In genomic region chr7:74413738-74414716, GRCm38 (mm10) we compare ENCODE assay signal across 17 mouse cellular contexts.
A peak's percentile ranks its signal among the peaks of the same experiment; 100 is the strongest.
DNase-seq lines count a peak whose midpoint lies in the region; ATAC-seq and TF ChIP-seq lines count a peak whose summit lies in the region.
"Had no signal": no experiment of that assay in that cellular context is flagged by ENCODE, and none has a peak within 500 bp of the region (broad histone marks: within the 10 kb centered on the region; RNA-seq: fewer than 3 reads in every experiment).

No protein-coding gene starts in this region.

- H3K4me2 ChIP-seq in embryonic facial prominence, embryonic 13.5 days = no peak overlapping the region
- H3K4me2 ChIP-seq in midbrain, embryonic 16.5 days (ENCODE audit: low read length) = no peak overlapping the region
- no peak overlapping the region for H3K4me2 ChIP-seq in midbrain, postnatal 0 days (ENCODE audit: low read depth, low read length, poor library complexity, severe bottlenecking)
- no peak overlapping the region for H3K4me2 ChIP-seq in limb, embryonic 15.5 days
- H3K4me2 ChIP-seq in intestine, postnatal 0 days (replicated peaks; ENCODE audit: low read depth) = no peak overlapping the region
- H3K4me2 ChIP-seq: liver, embryonic 11.5 days; lung, embryonic 15.5 days had no signal

- TF ChIP-seq POLR2A in kidney, adult 2 months (IDR thresholded peaks at IDR 0.05; ENCODE audit: low read depth, low read length) = no peak

- H3K36me3 ChIP-seq in embryonic facial prominence, embryonic 13.5 days = no peaks in the 10 kb centered on the region
- H3K36me3 ChIP-seq in embryonic facial prominence, embryonic 10.5 days (replicated peaks) = no peaks in the 10 kb centered on the region
- no peaks in the 10 kb centered on the region for H3K36me3 ChIP-seq in kidney, adult 2 months (ENCODE audit: control insufficient read depth, insufficient read depth, low read length)
- H3K36me3 ChIP-seq in midbrain, embryonic 16.5 days (ENCODE audit: control insufficient read depth, insufficient read depth, low read length) = no peaks in the 10 kb centered on the region
- no peaks in the 10 kb centered on the region for H3K36me3 ChIP-seq in midbrain, postnatal 0 days (ENCODE audit: insufficient read depth, low read length)
- no peaks in the 10 kb centered on the region for H3K36me3 ChIP-seq in limb, embryonic 15.5 days
- H3K36me3 ChIP-seq in intestine, postnatal 0 days (ENCODE audit: control insufficient read depth, insufficient read depth) = no peaks in the 10 kb centered on the region
- H3K36me3 ChIP-seq: lung, embryonic 15.5 days had no signal

- H3K4me1 ChIP-seq in embryonic facial prominence, embryonic 13.5 days = peaks cover 20% of the 10 kb centered on the region
- no peaks in the 10 kb centered on the region for H3K4me1 ChIP-seq in embryonic facial prominence, embryonic 10.5 days
- H3K4me1 ChIP-seq in kidney, adult 2 months (ENCODE audit: control insufficient read depth, insufficient read depth, low read length) = peaks cover 6% of the 10 kb centered on the region
- H3K4me1 ChIP-seq in midbrain, embryonic 16.5 days (ENCODE audit: control insufficient read depth, insufficient read depth, low read length) = peaks cover 7% of the 10 kb centered on the region; the same call in 1 of the 2 replicates
- H3K4me1 ChIP-seq in midbrain, postnatal 0 days (ENCODE audit: insufficient read depth, low read length) = 0 out of 2 replicates have a peak, but pooled peaks cover 6% of the 10 kb centered on the region
- peaks cover 14% of the 10 kb centered on the region; the same call in 1 of the 2 replicates for H3K4me1 ChIP-seq in limb, embryonic 15.5 days
- no peaks in the 10 kb centered on the region for H3K4me1 ChIP-seq in intestine, postnatal 0 days (replicated peaks; ENCODE audit: control insufficient read depth, insufficient read depth, low read length)

- no peak overlapping the region for H3K9ac ChIP-seq in embryonic facial prominence, embryonic 13.5 days
- no peak overlapping the region for H3K9ac ChIP-seq in midbrain, embryonic 16.5 days (ENCODE audit: low read depth, low read length)
- no peak overlapping the region for H3K9ac ChIP-seq in midbrain, postnatal 0 days (replicated peaks; ENCODE audit: low read length, poor library complexity, severe bottlenecking)
- H3K9ac ChIP-seq in limb, embryonic 15.5 days = no peak overlapping the region
- no peak overlapping the region for H3K9ac ChIP-seq in intestine, postnatal 0 days (ENCODE audit: low read depth, low read length)
- H3K9ac ChIP-seq: lung, embryonic 15.5 days had no signal

- no peaks in the 10 kb centered on the region for H3K27me3 ChIP-seq in embryonic facial prominence, embryonic 13.5 days
- H3K27me3 ChIP-seq in embryonic facial prominence, embryonic 10.5 days (replicated peaks; ENCODE audit: low read depth, poor library complexity, severe bottlenecking) = no peaks in the 10 kb centered on the region
- H3K27me3 ChIP-seq in kidney, adult 2 months (replicated peaks; ENCODE audit: control insufficient read depth, insufficient read depth, low read length) = no peaks in the 10 kb centered on the region
- no peaks in the 10 kb centered on the region for H3K27me3 ChIP-seq in midbrain, embryonic 16.5 days (ENCODE audit: control insufficient read depth, insufficient read depth, low read depth, low read length)
- no peaks in the 10 kb centered on the region for H3K27me3 ChIP-seq in midbrain, postnatal 0 days (ENCODE audit: insufficient read depth, low read length)
- no peaks in the 10 kb centered on the region; the same call in 1 of the 2 replicates for H3K27me3 ChIP-seq in limb, embryonic 15.5 days
- H3K27me3 ChIP-seq in intestine, postnatal 0 days (replicated peaks; ENCODE audit: control insufficient read depth, insufficient read depth, low read length) = no peaks in the 10 kb centered on the region
- H3K27me3 ChIP-seq: CH12.LX; lung, embryonic 15.5 days had no signal

- H3K9me3 ChIP-seq in embryonic facial prominence, embryonic 13.5 days = no peaks in the 10 kb centered on the region
- H3K9me3 ChIP-seq in embryonic facial prominence, embryonic 10.5 days = no peaks in the 10 kb centered on the region
- H3K9me3 ChIP-seq in midbrain, embryonic 16.5 days (replicated peaks; ENCODE audit: control insufficient read depth, low read length, poor library complexity, severe bottlenecking) = no peaks in the 10 kb centered on the region
- H3K9me3 ChIP-seq in midbrain, postnatal 0 days (ENCODE audit: low read length) = no peaks in the 10 kb centered on the region
- H3K9me3 ChIP-seq in limb, embryonic 15.5 days = no peaks in the 10 kb centered on the region
- no peaks in the 10 kb centered on the region for H3K9me3 ChIP-seq in intestine, postnatal 0 days (ENCODE audit: control insufficient read depth)
- H3K9me3 ChIP-seq: lung, embryonic 15.5 days had no signal

- TF ChIP-seq CTCF in kidney, adult 2 months (conservative IDR thresholded peaks at IDR 0.05; ENCODE audit: insufficient read depth, insufficient read length, low read depth, low read length) = no peak
- TF ChIP-seq CTCF in midbrain, postnatal 0 days (IDR thresholded peaks at IDR 0.05) = no peak
- TF ChIP-seq CTCF in intestine, postnatal 0 days (IDR thresholded peaks at IDR 0.05; ENCODE audit: low read depth) = no peak

- 0 out of 2 replicates have a peak, but pooled peaks have one; percentile 40 for ATAC-seq in embryonic facial prominence, embryonic 13.5 days (ENCODE audit: insufficient number of reproducible peaks, insufficient read depth, low FRiP score, low TSS enrichment, low read depth)
- peak; percentile 48; the same call in 1 of the 2 replicates for ATAC-seq in midbrain, embryonic 16.5 days
- ATAC-seq in midbrain, postnatal 0 days (ENCODE audit: low FRiP score) = no peak
- ATAC-seq in limb, embryonic 15.5 days (ENCODE audit: insufficient number of reproducible peaks, low FRiP score, low TSS enrichment, low read depth) = 0 out of 2 replicates have a peak, but pooled peaks have one; percentile 10
- no peak for ATAC-seq in intestine, postnatal 0 days

- H3K27ac ChIP-seq in embryonic facial prominence, embryonic 13.5 days = peak overlapping the region; percentile 63
- no peak overlapping the region for H3K27ac ChIP-seq in embryonic facial prominence, embryonic 10.5 days (replicated peaks)
- 0 out of 2 replicates have a peak overlapping the region, but pooled peaks have one; percentile 2 for H3K27ac ChIP-seq in kidney, adult 2 months (ENCODE audit: insufficient read depth, low read depth, low read length)
- no peak overlapping the region for H3K27ac ChIP-seq in midbrain, embryonic 16.5 days (ENCODE audit: low read length)
- no peak overlapping the region for H3K27ac ChIP-seq in midbrain, postnatal 0 days (ENCODE audit: low read depth, low read length)
- 0 out of 2 replicates have a peak overlapping the region, but pooled peaks have one; percentile 43 for H3K27ac ChIP-seq in limb, embryonic 15.5 days
- H3K27ac ChIP-seq in intestine, postnatal 0 days (ENCODE audit: low read depth, low read length) = no peak overlapping the region
- H3K27ac ChIP-seq: lung, embryonic 15.5 days had no signal

- DNase-seq in embryonic facial prominence, embryonic 10.5 days (ENCODE audit: low spot score) = no peak
- DNase-seq in kidney, adult 2 months = no peak
- DNase-seq in kidney, adult 18-20 months = no peak
- no peak for DNase-seq in midbrain, postnatal 0 days (ENCODE audit: low spot score)
- DNase-seq: adrenal gland, postnatal 25 days; cerebellum, adult 8-10 months; kidney, postnatal 4 days; retina, postnatal 1 day; right cerebral cortex, postnatal 4 days had no signal

- H3K4me3 ChIP-seq in embryonic facial prominence, embryonic 13.5 days = no peak overlapping the region
- H3K4me3 ChIP-seq in embryonic facial prominence, embryonic 10.5 days = no peak overlapping the region
- H3K4me3 ChIP-seq in kidney, adult 2 months (ENCODE audit: insufficient read depth, low read depth, low read length) = no peak overlapping the region
- H3K4me3 ChIP-seq in midbrain, embryonic 16.5 days (ENCODE audit: low read depth, low read length) = no peak overlapping the region
- no peak overlapping the region for H3K4me3 ChIP-seq in midbrain, postnatal 0 days (ENCODE audit: low read depth, low read length)
- no peak overlapping the region for H3K4me3 ChIP-seq in limb, embryonic 15.5 days
- H3K4me3 ChIP-seq in intestine, postnatal 0 days (ENCODE audit: low read depth, low read length) = no peak overlapping the region
- H3K4me3 ChIP-seq: lung, embryonic 15.5 days; myocyte had no signal

- WGBS in embryonic facial prominence, embryonic 13.5 days = 39% methylated on average over 9 of the region's 9 CpGs
- WGBS in embryonic facial prominence, embryonic 10.5 days = 70% methylated on average over 9 of the region's 9 CpGs
- 64% methylated on average over 9 of the region's 9 CpGs for WGBS in kidney, adult 2 months
- 51% methylated on average over 9 of the region's 9 CpGs for WGBS in midbrain, embryonic 16.5 days
- WGBS in midbrain, postnatal 0 days = 49% methylated on average over 9 of the region's 9 CpGs
- WGBS in limb, embryonic 15.5 days = 44% methylated on average over 9 of the region's 9 CpGs
- WGBS in intestine, postnatal 0 days = 78% methylated on average over 9 of the region's 9 CpGs

Comparison
In these comparisons a context has a peak if more than half of its experiments do, and no peak if none do; other contexts are left out.
1. ATAC-seq: peak in embryonic facial prominence, embryonic 13.5 days (single experiment), midbrain, embryonic 16.5 days (single experiment) and limb, embryonic 15.5 days (single experiment); none in midbrain, postnatal 0 days (single experiment) and intestine, postnatal 0 days (single experiment).
2. H3K27ac ChIP-seq: peak in embryonic facial prominence, embryonic 13.5 days (single experiment), kidney, adult 2 months (single experiment) and limb, embryonic 15.5 days (single experiment); none in embryonic facial prominence, embryonic 10.5 days (single experiment), midbrain, embryonic 16.5 days (single experiment), midbrain, postnatal 0 days (single experiment) and intestine, postnatal 0 days (single experiment).